In genomic region chr3:40951365-40951764, GRCm38 (mm10) we compare ENCODE assay signal across 8 mouse cellular contexts. TPM values are rescaled to one million over a fixed set of nuclear protein-coding genes. Genes with fewer than 3 reads are reported as not detected.
A peak's percentile ranks its signal among the peaks of the same experiment; 100 is the strongest.
DNase-seq lines count a peak whose midpoint lies in the region; ATAC-seq and TF ChIP-seq lines count a peak whose summit lies in the region.

No protein-coding gene starts in this region.

- peaks cover 8% of the 10 kb centered on the region; the same call in 1 of the 2 replicates for H3K4me1 ChIP-seq in kidney, adult 2 months (ENCODE audit: control insufficient read depth, insufficient read depth, low read length)
- H3K4me1 ChIP-seq in forebrain, embryonic 11.5 days (replicated peaks; ENCODE audit: control insufficient read depth, insufficient read depth, low read length) = no peaks in the 10 kb centered on the region
- no peaks in the 10 kb centered on the region for H3K4me1 ChIP-seq in kidney, postnatal 0 days (replicated peaks; ENCODE audit: insufficient read depth, low read length)
- peaks cover 7% of the 10 kb centered on the region; the same call in 1 of the 2 replicates for H3K4me1 ChIP-seq in midbrain, embryonic 14.5 days (ENCODE audit: control insufficient read depth, insufficient read depth, low read length)

- DNase-seq in kidney, adult 2 months = no peak
- no peak for DNase-seq in kidney, postnatal 10 days
- DNase-seq in MN1 (ENCODE audit: low spot score) = peak; percentile 53
- no peak for DNase-seq in forebrain, embryonic 11.5 days (ENCODE audit: low spot score)
- peak; percentile 64 for DNase-seq in kidney, postnatal 0 days (ENCODE audit: low spot score)
- peak; percentile 58 for DNase-seq in midbrain, embryonic 14.5 days
- DNase-seq in right cerebral cortex, adult 2 months (ENCODE audit: low spot score in 2 of 2) = no peak

- ATAC-seq in forebrain, embryonic 11.5 days (replicated peaks; ENCODE audit: low FRiP score) = no peak
- no peak for ATAC-seq in kidney, postnatal 0 days (replicated peaks; ENCODE audit: low FRiP score, low read depth)
- no peak for ATAC-seq in midbrain, embryonic 14.5 days (ENCODE audit: low FRiP score, low TSS enrichment)
- ATAC-seq in activated CD4-positive, CD25-positive, alpha-beta regulatory T cell, adult 4 months = no peak

- TF ChIP-seq POLR2A in kidney, adult 2 months (IDR thresholded peaks at IDR 0.05; ENCODE audit: low read depth, low read length) = no peak

- peak overlapping the region; percentile 65 for H3K4me3 ChIP-seq in kidney, adult 2 months (ENCODE audit: insufficient read depth, low read depth, low read length)
- H3K4me3 ChIP-seq in forebrain, embryonic 11.5 days (ENCODE audit: low read depth, low read length) = peak overlapping the region; percentile 68
- peak overlapping the region; percentile 80 for H3K4me3 ChIP-seq in kidney, postnatal 0 days (replicated peaks; ENCODE audit: low read depth, low read length)
- peak overlapping the region; percentile 72 for H3K4me3 ChIP-seq in midbrain, embryonic 14.5 days (replicated peaks; ENCODE audit: low read depth, low read length)

- H3K27me3 ChIP-seq in kidney, adult 2 months (replicated peaks; ENCODE audit: control insufficient read depth, insufficient read depth, low read length) = no peaks in the 10 kb centered on the region
- peaks cover 9% of the 10 kb centered on the region; the same call in 1 of the 2 replicates for H3K27me3 ChIP-seq in forebrain, embryonic 11.5 days (ENCODE audit: control insufficient read depth, insufficient read depth, low read length)
- H3K27me3 ChIP-seq in kidney, postnatal 0 days (ENCODE audit: insufficient read depth, low read length) = no peaks in the 10 kb centered on the region
- H3K27me3 ChIP-seq in midbrain, embryonic 14.5 days (ENCODE audit: control insufficient read depth, insufficient read depth, low read length) = peaks cover 20% of the 10 kb centered on the region; the same call in 1 of the 2 replicates

- peak overlapping the region; percentile 98 for H3K4me2 ChIP-seq in forebrain, embryonic 11.5 days (ENCODE audit: low read depth, low read length, severe bottlenecking)
- peak overlapping the region; percentile 97 for H3K4me2 ChIP-seq in kidney, postnatal 0 days (ENCODE audit: low read length)
- peak overlapping the region; percentile 96 for H3K4me2 ChIP-seq in midbrain, embryonic 14.5 days (ENCODE audit: low read length)

- H3K9ac ChIP-seq in forebrain, embryonic 11.5 days (ENCODE audit: low read length) = no peak overlapping the region
- H3K9ac ChIP-seq in kidney, postnatal 0 days (ENCODE audit: low read depth, low read length) = peak overlapping the region; percentile 84; the same call in 1 of the 2 replicates
- no peak overlapping the region for H3K9ac ChIP-seq in midbrain, embryonic 14.5 days (replicated peaks; ENCODE audit: low read length)

- 0 out of 2 replicates have a peak, but pooled peaks have one; percentile 6 for TF ChIP-seq CTCF in kidney, adult 2 months (conservative IDR thresholded peaks at IDR 0.05; ENCODE audit: insufficient read depth, insufficient read length, low read depth, low read length)
- peak; percentile 50; the same call in 1 of the 2 replicates for TF ChIP-seq CTCF in kidney, postnatal 0 days (IDR thresholded peaks at IDR 0.05; ENCODE audit: low read depth)

- 4% methylated on average over 7 of the region's 7 CpGs for WGBS in kidney, adult 2 months
- WGBS in forebrain, embryonic 11.5 days = 15% methylated on average over 7 of the region's 7 CpGs
- 12% methylated on average over 7 of the region's 7 CpGs for WGBS in kidney, postnatal 0 days
- WGBS in midbrain, embryonic 14.5 days = 10% methylated on average over 7 of the region's 7 CpGs

- H3K9me3 ChIP-seq in forebrain, embryonic 11.5 days (ENCODE audit: control insufficient read depth, low read length) = no peaks in the 10 kb centered on the region
- no peaks in the 10 kb centered on the region for H3K9me3 ChIP-seq in kidney, postnatal 0 days (replicated peaks; ENCODE audit: low read length)
- no peaks in the 10 kb centered on the region for H3K9me3 ChIP-seq in midbrain, embryonic 14.5 days (ENCODE audit: control insufficient read depth, low read length)

- H3K36me3 ChIP-seq in kidney, adult 2 months (ENCODE audit: control insufficient read depth, insufficient read depth, low read length) = no peaks in the 10 kb centered on the region
- no peaks in the 10 kb centered on the region for H3K36me3 ChIP-seq in forebrain, embryonic 11.5 days (ENCODE audit: control insufficient read depth, insufficient read depth, low read length)
- no peaks in the 10 kb centered on the region for H3K36me3 ChIP-seq in kidney, postnatal 0 days (ENCODE audit: insufficient read depth, low read length)
- H3K36me3 ChIP-seq in midbrain, embryonic 14.5 days (ENCODE audit: control insufficient read depth, insufficient read depth, low read length) = no peaks in the 10 kb centered on the region

- H3K27ac ChIP-seq in kidney, adult 2 months (ENCODE audit: insufficient read depth, low read depth, low read length) = peak overlapping the region; percentile 75
- no peak overlapping the region for H3K27ac ChIP-seq in forebrain, embryonic 11.5 days (ENCODE audit: low read depth, low read length)
- peak overlapping the region; percentile 95; the same call in 1 of the 2 replicates for H3K27ac ChIP-seq in kidney, postnatal 0 days
- no peak overlapping the region for H3K27ac ChIP-seq in midbrain, embryonic 14.5 days (replicated peaks; ENCODE audit: low read depth, low read length)

RNA-seq across cellular contexts. Expression of gene Larp1b, which starts 1.7 kb away (rescaled TPM):
- 13.2 and 15.6 TPM in 2 replicates for polyA plus RNA-seq in kidney, adult 2 months (2012; rRNA removed)
- 1.6 and 2.8 TPM in 2 replicates for polyA plus RNA-seq in forebrain, embryonic 11.5 days (2014; fragmentation: Nextera tagmentation; extraction: Ambion mirVana)
- polyA plus RNA-seq in kidney, postnatal 0 days (2015; fragmentation: Nextera tagmentation; extraction: Ambion mirVana) = 25.6 and 26.3 TPM in 2 replicates
- 4.6 and 5.0 TPM in 2 replicates for polyA plus RNA-seq in midbrain, embryonic 14.5 days (2014; fragmentation: Nextera tagmentation; extraction: Ambion mirVana)
- 10 to 100 TPM; 20.0 to 24.7 TPM for polyA plus RNA-seq in activated CD4-positive, CD25-positive, alpha-beta regulatory T cell, adult 4 months (2017; shearing (Covaris generic))

RNA-seq across cellular contexts. Expression of gene 1700034I23Rik, which starts 49.0 kb away (rescaled TPM):
- 0.03 TPM in 1 of 2 replicates, not detected in the other for polyA plus RNA-seq in kidney, adult 2 months (2012; rRNA removed)
- not detected in 2 replicates for polyA plus RNA-seq in forebrain, embryonic 11.5 days (2014; fragmentation: Nextera tagmentation; extraction: Ambion mirVana)
- polyA plus RNA-seq in kidney, postnatal 0 days (2015; fragmentation: Nextera tagmentation; extraction: Ambion mirVana) = 0.09 TPM in 1 of 2 replicates, not detected in the other
- polyA plus RNA-seq in midbrain, embryonic 14.5 days (2014; fragmentation: Nextera tagmentation; extraction: Ambion mirVana) = 0.32 and 0.34 TPM in 2 replicates
- polyA plus RNA-seq in activated CD4-positive, CD25-positive, alpha-beta regulatory T cell, adult 4 months (2017; shearing (Covaris generic)) = under 1 TPM; 0.49 to 0.88 TPM

Comparison
In these comparisons a context has a peak if more than half of its experiments do, and no peak if none do; other contexts are left out.
1. DNase-seq: peak in MN1 (single experiment), kidney, postnatal 0 days (single experiment) and midbrain, embryonic 14.5 days (single experiment); none in kidney, adult 2 months (single experiment), kidney, postnatal 10 days (single experiment), forebrain, embryonic 11.5 days (single experiment) and right cerebral cortex, adult 2 months (0 of 2).
2. H3K27ac ChIP-seq: peak in kidney, adult 2 months (single experiment) and kidney, postnatal 0 days (single experiment); none in forebrain, embryonic 11.5 days (single experiment) and midbrain, embryonic 14.5 days (single experiment).
3. Peak in every context shown above with its lines, with median percentiles within 50 percentile points of each other: H3K4me3 ChIP-seq and H3K4me2 ChIP-seq.